Mouse (Mus musculus) left cerebral cortex, postnatal 25 days (tissue): ENCODE measurements around the gene Dscam. TPM values are rescaled to one million over a fixed set of nuclear protein-coding genes. Genes with fewer than 3 reads are reported as not detected.
A peak's percentile ranks its signal among the peaks of the same experiment; 100 is the strongest.

Experiments
- DNase-seq, 2 experiments: peaks; one replicate each; pipeline ENCODE4 v3.0.0; 2022; ENCODE audit warnings: low spot score in 2 of 2, mixed read lengths in 1 of 2
- intact Hi-C: fragments of 180-260 bp; cut with DNase I; formaldehyde crosslinking; loops from one replicate; pipeline ENCODE4 v1.15.1; 2025
- total RNA-seq, 2 experiments: library from RNA; stranded (reverse); gene quantifications; 2 replicates each; pipeline ENCODE4 v1.2.3; 2021

The Dscam gene
- total RNA-seq, 2 experiments from 2014 or later, result 41.6 to 44.0 TPM

DNA sequence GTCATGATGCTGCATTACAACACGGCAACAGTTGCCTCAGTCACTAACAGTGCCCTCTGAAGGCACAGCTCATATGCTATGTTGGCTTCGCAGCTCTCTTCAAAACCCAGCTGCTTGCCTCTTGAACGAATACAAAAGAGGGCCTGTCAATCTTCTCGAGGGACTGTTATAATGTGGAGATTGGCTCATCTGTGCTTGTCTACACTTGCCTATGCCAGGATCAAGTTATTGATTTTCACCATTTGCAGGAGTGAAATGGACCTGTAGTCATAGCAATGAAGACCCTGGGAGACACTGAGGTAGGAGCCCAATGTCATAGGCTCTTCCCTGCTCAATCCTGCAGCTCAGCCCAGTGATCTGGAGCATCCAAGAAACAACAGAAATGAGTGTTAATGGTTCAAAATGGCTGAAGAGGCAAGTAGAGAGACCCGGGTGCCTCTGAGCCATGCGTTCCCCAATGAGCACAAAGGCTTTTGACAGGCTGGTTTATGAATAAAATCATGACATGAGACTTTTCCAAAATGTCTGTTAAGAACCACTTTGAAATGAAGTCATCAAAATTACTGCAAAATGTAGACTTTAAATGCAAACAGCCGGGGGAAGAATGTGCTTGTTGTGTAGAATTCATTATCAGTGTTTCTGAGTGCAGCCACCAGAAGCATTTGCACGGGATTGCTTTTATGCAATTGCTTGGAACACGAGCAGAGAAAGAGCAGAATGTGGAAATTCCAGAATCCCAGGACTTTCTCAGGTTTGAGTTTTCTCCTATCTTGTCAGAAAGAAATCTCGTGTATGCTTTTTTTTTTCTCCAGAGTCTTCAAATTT is 35.3 kb downstream of the Dscam start:
- DNase-seq, result peak in 1 of 2 experiments; percentile 26
- intact Hi-C loops, result no loop called here

DNA sequence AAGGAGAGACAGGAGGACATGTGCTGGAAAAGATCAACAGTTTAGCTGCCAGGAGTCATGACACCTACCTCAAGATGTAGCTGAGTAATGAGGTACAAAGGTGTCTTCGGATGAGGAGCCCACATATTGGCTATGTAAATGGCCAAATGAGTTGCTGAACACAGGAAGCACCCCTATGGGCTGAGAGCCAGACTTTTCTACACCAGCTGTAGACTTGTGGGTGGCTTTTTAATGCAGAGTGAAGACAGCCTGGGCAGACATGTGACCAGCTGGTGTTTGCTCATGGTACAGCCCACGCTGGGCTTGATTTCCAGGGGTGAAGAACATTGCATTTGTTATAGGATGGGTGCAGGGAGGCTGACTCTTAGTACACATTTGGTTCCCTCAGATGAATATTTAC is 43.3 kb downstream of the Dscam start:
- intact Hi-C loops, result loop anchor here (5.0 kb wide), 1 partner anchor 40 kb away; no protein-coding TSS in a partner anchor
- peak; percentile 81 to 96 for DNase-seq

DNA sequence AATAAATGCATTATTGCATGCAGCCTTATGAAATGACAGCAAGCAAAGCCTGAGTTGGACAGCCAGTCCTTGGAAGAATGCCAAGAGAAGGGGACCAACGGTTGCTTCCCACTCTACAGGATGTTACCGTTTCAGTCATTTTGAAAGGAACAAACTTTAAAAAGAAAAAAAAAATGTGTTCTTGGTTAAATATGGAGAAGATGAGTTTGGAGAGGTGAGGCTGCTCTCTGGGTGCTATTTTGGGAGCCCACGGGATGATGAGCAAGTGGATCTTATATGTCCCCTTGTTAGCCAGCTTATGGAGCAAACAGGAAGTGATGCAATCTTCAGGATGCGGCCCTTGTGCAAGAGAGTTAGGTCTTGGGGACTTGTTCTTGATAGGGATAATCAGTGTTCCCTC is 60.5 kb downstream of the Dscam start:
- DNase-seq, result peak; percentile 27 to 74
- intact Hi-C loops, result loop anchor here (5.0 kb wide), 1 partner anchor 108 kb away; no protein-coding TSS in a partner anchor

DNA sequence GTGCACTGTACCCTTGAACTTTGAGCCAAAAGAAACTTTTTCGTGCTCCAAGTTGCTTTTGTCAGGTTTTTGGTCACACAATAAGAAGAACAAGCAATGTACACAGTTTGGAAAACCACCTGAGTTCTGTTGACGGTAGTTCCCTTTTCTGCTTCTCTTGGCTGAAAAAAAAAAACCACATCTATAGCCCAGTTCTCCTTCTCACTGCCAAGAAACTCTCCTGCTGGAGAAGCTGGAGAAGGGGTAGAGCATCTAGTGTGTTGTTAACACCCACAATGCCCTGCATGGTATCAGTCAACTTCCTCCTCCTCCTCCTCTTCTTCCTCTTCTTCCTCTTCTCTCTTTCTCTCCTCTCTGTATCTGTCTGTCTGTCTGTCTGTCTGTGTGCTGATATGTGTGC is 65.3 kb downstream of the Dscam start:
- no peak for DNase-seq
- intact Hi-C loops, result no loop called here

DNA sequence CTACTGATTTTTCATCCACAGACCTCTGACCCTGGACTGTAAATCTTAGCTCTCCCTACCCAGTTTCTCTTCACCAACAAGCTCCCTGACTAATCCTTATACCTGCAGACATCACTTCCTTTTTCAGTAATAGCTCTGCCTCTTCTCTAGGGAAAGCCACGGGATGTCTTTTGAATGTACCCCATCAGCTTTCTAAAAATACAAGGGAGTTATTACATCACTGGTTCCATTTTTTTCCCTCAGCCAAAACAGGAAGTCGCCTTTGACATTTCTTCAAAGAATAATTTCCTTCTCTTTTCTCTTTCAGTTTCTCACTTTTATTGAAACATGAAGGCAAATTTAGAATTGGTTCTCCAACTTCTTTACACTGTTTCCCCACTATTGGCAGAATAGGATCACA is 67.5 kb downstream of the Dscam start:
- intact Hi-C loops, result no loop called here
- DNase-seq, result no peak

DNA sequence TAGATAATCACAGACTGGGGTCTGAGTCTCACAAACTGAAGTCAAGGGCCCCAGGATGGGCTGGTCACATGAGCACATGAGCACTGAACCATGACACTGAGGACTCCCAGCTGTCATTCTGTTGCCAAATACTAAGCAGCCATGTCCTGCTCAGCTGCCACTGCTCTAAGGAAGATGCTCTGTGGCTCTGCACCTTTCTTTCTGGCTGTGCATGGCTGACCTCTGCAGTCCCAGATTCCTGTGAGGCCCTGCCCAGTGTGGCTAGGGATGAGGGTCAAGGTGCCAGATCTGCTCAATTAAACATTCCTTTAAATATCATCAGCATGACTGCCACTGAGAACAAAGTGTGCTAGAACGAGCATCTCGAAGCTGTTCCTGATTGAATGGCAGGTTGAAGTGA is 70.5 kb downstream of the Dscam start:
- intact Hi-C loops, result no loop called here

DNA sequence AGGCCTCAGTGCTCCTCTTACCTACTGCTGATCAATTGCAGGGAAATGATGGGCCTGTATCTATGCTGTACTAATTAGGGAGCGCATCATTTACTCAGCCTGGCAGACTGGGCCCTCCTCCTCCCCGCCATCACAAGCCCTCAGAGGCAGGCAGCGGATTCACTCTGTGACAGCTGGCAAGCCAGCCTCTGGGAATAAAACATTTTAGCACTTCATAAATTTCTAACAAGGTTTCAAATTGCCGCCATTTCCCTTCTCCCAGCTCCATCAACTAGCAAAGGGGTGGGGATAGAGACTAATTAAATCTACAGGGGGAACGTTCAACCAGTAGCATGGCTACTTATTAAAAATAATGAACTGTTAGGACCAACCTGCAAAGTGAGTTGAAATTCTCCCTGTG is 72.0 kb downstream of the Dscam start:
- DNase-seq, result peak; percentile 27 to 53

More for the DNA sequence above, 70.5 kb downstream of the Dscam start:
- no peak for DNase-seq

DNA sequence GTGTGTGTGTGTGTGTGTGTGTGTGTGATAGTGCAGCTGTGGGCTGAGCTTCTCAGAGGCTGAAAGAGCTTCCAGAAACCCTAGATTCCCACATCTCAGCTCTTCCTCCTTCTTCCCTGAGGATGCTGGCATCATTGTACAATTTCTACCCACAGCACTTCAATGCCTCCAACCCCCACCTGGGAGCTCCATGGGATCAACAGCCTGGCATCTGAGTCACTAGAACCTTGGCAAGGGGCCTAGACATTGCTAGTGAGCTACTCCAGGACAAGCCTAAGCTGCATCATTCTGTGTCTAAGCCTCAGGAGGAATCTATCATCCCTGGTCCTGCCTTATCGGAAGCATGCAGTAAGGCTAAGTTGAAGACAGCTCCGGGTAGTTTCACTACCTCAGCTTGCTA is 73.8 kb downstream of the Dscam start:
- peak; percentile 43 to 89 for DNase-seq
- intact Hi-C loops, result no loop called here

More for the DNA sequence above, 72.0 kb downstream of the Dscam start:
- intact Hi-C loops, result no loop called here

DNA sequence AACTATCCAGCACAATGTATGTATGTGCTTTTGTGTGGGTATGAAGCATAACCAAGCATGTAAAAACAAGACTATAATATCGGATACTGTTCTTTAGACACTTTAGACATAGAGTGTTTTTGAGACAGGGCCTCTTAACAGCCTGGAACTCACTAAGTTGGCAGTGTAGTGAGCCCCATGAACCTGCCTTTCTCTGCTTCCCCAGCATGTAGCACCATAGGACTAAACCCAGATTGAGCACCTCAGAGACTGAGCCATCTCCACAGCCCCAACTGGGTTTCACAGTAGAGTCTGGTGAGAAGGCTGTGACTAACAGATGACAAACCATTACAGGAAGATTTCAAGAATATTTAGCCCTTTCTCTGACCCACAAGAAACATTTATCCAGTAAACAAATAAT is 75.1 kb downstream of the Dscam start:
- no peak for DNase-seq
- intact Hi-C loops, result no loop called here

DNA sequence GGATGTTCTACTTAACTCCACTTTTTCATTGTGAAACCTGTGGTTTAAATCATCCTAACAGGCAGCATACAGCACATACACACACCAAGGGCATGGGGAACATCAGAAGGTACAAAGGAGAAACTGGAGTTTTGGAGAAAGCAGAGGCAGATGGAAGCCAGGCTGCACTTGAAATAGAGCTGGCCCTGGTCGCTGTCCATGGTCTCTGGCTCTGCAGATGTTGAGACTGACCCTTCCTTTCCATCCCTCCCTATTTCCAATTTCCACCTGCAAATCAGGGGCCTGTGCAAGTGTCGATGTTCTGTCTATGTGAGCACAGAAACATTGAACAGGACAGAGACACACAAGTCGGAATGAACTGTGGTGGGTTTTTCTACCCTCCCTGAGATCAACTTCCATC is 81.2 kb downstream of the Dscam start:
- intact Hi-C loops, result no loop called here
- DNase-seq, result no peak

DNA sequence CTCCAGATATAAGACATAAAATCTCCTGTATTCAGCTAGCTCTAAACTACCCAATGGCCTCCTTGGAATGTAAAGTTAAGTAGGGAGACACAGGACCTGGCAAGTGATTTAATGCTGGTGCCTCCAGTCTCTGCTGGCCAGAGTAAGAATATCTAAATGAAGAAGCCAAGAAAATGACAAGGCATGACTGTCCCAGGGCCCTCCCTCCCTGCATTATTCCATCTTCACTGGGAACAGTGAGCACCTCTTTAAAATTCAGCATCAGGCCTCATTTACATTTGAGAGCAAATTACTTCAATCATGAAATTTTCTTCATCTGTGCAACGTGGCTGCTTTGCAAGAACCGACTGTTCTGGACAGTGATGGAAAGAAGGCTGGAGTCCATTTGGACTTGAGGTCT is 86.9 kb downstream of the Dscam start:
- intact Hi-C loops, result no loop called here
- DNase-seq, result peak in 1 of 2 experiments; percentile 31

DNA sequence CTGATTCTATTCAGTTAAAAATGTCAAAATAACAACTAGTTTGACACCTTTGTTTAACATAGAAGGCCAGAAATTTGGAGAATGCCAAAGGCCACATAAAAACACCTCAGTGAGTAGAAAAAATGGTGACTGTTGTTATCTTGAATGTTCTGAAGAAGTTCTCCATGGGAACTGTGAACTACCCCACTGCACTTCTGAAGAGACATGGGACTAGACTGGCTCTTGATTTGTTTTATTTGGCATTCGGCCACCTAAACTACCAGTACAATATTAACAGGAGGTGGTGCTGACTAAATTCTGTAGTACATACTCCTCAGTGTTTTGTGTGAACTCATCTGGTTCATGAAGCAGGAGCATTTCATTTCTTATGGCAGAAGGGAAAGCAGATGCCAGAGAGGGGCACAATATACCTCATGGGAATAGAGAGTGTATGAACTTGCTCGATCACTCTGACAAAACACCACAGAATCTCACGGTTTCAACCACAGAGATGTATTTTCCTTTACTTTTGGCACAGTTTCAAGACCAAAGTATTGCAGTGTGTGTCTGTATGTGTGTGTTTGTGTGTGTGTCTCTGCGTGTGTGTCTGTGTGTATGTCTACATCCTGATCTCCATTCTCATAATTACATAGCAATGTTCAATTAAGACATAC is 94.5 kb downstream of the Dscam start:
- DNase-seq, result no peak
- intact Hi-C loops, result no loop called here

DNA sequence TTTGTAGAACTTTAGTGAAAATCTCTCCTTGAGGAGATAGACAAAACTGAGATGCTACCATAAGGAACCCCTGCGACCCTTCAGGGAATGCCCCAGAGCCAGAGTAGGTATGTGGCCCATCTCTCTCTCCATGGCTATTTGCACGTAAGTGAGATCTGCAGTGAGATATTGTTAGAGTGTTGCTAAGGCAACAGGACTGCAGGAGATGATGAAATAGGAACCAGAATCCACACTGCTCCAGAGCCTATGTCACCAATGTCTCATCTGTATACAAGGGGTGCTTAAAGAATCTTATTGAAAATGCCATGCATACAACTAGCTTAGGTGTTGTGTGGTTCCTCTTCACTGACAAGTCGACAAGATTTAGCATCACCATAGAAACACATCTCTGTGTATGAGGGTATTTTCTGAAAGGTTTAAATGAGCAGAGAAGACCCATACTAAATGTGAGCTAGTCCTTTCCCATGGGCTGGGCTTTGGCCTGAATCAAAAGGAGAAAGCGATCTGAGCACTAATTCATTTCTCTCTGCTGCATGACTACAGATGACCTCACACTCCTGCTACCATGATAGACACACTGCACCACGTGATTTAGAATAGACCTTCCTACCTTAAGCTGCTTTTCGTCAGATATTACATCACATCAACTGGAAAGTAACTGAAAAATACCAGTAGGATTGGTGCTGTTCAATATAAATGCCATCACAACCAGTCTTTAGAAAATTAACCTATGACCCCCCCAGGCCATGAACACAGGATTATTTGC is 95.2 kb downstream of the Dscam start:
- peak in 1 of 2 experiments; percentile 28 for DNase-seq
- intact Hi-C loops, result no loop called here

DNA sequence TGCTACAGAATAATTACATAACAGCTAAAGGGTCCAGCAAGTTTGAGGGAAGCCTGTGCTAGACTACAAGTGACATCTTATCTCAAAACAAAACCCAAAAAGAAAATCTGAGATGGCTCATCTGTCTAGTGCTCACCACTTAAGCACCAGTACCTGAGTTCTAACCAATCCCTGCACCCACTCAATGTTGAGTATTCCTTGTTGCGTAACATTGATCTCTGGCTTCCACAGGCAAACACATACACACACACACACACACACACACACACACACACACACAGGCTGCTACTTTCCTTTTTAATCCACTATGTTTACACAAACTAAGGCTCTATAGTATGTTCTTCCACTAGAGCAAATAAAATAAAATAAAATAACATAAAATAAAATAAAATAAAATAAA is 96.7 kb downstream of the Dscam start:
- DNase-seq, result no peak
- intact Hi-C loops, result loop anchor here (5.0 kb wide), 1 partner anchor 93 kb away; no protein-coding TSS in a partner anchor

DNA sequence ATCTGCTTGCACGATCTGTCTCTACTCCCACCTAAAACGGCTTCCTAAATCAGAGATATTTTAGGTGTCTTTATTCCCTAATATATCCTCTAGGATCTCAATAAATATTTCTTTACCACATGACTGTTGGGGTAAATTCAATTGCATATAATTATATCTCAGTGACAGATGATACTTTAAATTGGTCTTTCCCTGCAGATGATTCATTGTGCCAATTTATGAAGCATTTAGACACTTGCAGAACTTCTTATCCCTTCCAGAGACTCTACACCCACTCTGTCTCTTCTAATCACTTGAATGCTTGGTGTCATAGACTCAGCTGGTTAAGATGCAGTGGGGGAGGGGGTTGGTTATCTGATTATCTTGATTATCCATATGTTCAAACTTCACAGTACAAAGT is 97.9 kb downstream of the Dscam start:
- DNase-seq, result peak in 1 of 2 experiments; percentile 50
- intact Hi-C loops, result loop anchor here (5.0 kb wide), 1 partner anchor 95 kb away; no protein-coding TSS in a partner anchor

DNA sequence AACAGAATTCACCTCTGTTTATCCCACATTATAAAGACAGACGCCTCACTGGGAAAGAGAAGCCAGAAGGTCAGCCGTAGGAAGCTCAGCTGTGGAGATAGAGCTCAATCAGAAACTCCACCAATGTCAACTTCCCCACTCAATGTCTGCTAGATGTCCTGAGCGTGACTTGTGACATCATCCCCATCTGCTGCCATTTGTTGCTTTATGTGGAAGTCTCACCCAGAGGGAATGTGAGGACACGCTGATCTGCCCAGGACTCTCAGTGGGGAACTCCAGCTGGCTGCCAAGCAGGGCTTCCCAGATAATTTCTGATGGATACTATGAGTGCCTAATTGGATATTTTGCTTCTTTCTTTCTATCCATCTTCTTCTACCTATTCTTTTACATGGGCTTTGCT is 103.7 kb downstream of the Dscam start:
- DNase-seq, result peak in 1 of 2 experiments; percentile 58
- intact Hi-C loops, result no loop called here

DNA sequence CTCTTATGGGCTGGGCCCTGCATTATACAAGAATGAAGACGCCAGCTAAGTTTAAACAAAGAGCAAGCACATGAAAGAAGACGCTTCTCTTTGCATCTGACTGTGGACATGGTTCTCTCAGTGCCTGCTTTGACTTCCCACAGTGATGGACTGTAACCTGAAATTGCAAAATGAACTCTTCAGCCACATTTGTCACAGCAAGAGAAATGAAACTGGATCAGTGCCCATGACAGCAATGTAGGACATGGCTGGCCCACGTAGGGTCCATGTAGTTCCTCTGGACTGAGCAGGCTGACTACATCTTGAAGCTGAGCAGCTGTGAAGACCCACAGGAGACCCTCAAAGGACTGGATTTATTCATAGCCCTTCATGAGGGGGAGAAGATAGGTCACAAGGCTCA is 108.3 kb downstream of the Dscam start:
- DNase-seq, result no peak
- intact Hi-C loops, result no loop called here

DNA sequence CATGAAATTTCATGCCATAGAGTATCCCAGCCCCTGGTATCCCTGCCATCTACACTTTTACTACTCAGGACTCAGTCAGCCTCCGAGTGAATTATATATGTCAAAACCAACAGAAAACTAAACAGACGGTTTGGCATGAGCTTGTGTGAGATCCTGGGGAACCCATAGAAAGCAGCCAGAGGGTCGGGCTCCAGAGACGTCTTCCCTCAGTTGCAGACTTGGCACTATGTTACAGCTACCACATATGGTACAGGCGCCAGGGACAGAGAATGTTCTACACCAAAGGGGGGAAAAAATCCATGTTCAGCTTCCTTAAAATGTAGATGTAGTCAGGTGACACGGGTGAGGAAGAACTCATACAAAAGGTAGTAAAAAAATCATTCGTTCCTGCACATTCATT is 109.2 kb downstream of the Dscam start:
- DNase-seq, result peak in 1 of 2 experiments; percentile 20
- intact Hi-C loops, result no loop called here

DNA sequence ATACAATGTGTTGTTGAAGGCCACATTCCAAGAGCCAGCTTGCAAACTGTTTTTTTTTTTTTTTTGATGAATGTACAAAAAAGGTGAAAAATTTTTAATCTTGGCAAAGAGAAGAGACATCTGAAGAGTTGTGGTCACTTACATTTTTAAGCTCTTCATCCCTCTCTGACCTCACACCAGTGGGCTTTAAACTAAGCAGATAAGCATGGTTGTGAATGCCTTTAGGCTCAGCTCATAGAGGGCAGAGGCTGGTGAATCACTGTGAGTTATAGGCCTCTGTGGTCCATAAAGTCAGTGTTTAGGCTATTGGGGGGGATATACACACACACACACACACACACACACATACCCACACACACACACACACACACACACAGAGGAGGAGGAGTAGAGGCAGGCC is 109.8 kb downstream of the Dscam start:
- no peak for DNase-seq
- intact Hi-C loops, result no loop called here

DNA sequence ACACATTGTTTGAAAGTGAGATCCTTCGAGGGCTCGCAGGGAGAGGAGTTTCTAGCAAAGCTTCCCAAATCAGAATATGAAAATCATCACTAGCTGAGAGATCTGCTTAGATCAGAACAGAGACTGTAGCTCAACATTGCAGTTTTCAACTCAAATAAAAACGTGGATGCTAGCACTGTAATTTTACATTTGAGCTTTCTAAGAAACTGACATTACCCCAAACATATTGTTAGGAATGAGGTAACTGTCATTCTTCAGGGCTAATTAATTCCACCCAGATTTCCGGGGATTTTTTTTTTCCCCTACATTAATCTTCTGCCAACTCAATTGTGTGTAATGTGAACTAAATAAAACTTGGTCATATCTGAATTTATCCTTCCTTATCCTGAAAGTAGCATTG is 110.3 kb downstream of the Dscam start:
- intact Hi-C loops, result no loop called here
- peak in 1 of 2 experiments; percentile 23 for DNase-seq
